Mouse (Mus musculus) thymus, adult 2 months (tissue): ENCODE data around the gene Eif2s2.

ENCODE experiments used
- CTCF ChIP-seq: fragments of 200-500 bp; IDR thresholded peaks from 2 replicates; pipeline ENCODE4 v1.5.1; 2012; ENCODE audit warnings: mild to moderate bottlenecking, control low read depth, low read length, moderate library complexity, borderline replicate concordance; ENCODE audit not compliant: control insufficient read depth, poor library complexity, insufficient read depth; ENCODE audit errors: extremely low read depth
- POLR2A ChIP-seq: fragments of 200-500 bp; IDR thresholded peaks from 2 replicates; pipeline ENCODE4 v1.6.1; 2012; ENCODE audit warnings: mild to moderate bottlenecking, low read length, control low read depth, moderate library complexity; ENCODE audit not compliant: control insufficient read depth, poor library complexity, insufficient read depth; ENCODE audit errors: extremely low read depth

- no peak for TF ChIP-seq CTCF
- TF ChIP-seq POLR2A = no peak
These were observed 22.6 kb downstream of the Eif2s2 start for GRCm38 (mm10) chr2:154869954-154870641.
